Mouse (Mus musculus) ES-E14 (cell line): Measurements from ENCODE around the gene Armc7.

Experiments used
- CHD2 ChIP-seq: IDR thresholded peaks from 2 replicates; pipeline ENCODE4 v1.6.1; 2014; ENCODE audit warnings: mild to moderate bottlenecking, low read depth, low read length, inconsistent platforms
- HCFC1 ChIP-seq: IDR thresholded peaks from 2 replicates; pipeline ENCODE4 v1.6.1; 2012; ENCODE audit warnings: low read length, inconsistent platforms, borderline replicate concordance; ENCODE audit not compliant: insufficient read depth
- MAFK ChIP-seq: IDR thresholded peaks from 2 replicates; pipeline ENCODE4 v1.6.1; 2014; ENCODE audit warnings: mild to moderate bottlenecking, low read depth, low read length, inconsistent platforms; ENCODE audit not compliant: insufficient read depth
- ZC3H11A ChIP-seq: IDR thresholded peaks from 2 replicates; pipeline ENCODE4 v1.6.1; 2012; ENCODE audit warnings: low read depth, mild to moderate bottlenecking, inconsistent platforms, low read length, borderline replicate concordance
- ZNF384 ChIP-seq: IDR thresholded peaks from 2 replicates; pipeline ENCODE4 v1.6.1; 2012; ENCODE audit warnings: low read depth, low read length, inconsistent platforms

- TF ChIP-seq MAFK (no peak), CHD2 (no peak), HCFC1 (no peak), ZC3H11A (no peak), ZNF384 (no peak)
These were observed 23.1 kb upstream of the Armc7 start for GRCm38 (mm10) chr11:115452281-115452860.
